Mouse (Mus musculus): ENCODE results near the gene Mb.

The Mb gene

DNA sequence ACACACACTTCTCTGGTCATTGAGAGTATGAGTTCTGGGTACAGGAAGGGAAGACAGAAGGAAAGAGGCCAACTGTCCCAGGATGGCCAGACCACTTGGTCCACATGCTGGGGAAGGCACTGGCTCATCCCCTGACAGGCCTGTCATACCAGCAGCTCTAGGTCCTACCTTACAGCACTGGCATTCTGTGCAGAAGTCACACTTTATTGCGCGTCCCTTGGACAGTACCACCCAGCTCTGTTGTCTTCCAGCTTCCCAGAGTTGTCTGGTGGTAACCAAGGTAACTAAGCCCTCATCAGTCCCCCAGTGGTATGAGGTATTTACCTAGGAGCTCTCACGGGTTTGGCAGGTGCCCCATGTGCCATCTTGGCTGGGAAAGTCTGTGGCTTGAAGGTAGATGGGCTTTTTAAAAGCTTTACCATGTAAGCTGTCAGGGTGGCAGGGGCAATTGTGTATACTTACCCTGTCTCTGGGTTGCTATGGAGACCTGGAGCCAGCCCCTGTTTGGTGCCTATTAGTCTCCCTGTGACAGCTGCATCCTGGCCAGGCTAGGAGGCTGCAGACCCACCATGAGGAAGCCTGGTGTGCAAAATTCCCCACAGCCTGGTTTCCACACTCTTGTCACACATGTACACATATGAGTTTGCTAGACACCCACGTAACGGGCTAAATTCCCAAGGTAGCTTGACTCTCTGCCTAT lies 24.4 kb downstream of the Mb start:
- DNase-seq (ENCODE audit: low spot score): no peak

DNA sequence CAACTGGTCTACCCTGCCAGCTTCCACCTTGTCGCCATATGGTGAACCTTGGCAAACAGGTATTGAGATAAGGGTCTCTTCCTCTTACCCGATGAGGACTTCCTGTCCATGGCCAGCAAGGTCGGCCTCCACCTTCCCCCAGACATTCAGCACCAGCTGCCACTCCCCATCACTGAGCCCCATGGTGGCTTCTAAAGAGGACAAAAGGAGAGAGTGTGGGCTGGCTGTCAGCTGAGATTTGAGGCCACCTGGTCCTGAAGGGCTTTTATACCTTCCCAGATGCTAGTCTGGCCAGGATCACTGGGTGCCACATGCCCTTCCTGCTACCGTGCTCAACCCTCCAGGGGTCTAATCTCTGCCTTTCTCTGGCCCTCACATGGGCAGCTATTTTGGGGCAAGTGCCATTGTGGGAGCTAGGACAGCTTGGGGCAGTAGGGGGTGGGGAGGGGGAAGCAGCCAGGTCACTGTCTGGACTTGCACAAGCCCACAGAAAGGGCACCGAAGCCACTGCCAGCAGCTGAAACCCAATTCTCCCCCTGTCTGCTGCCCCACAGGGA lies 28.0 kb downstream of the Mb start:
- no peak for DNase-seq (ENCODE audit: low spot score)

DNA sequence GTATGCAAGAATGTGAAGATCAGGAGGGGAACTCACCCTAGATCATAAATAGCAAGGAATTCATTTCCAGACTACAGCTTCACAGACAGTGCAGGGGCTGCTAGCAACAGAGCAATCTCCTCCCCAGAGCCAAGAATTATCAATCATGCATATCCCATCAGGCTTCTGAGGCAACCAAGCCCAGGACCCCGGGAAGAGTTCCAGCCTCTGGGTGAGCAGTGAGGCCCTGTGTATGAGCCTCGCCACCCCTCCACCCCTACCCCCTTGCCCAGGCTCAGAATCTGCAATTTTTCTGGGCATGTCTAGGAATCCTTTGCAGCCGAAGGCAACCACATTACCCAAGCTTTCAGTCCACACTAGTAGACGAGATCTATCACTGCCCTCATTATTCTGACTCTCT lies 28.6 kb downstream of the Mb start:
- DNase-seq (ENCODE audit: low spot score): no peak

DNA sequence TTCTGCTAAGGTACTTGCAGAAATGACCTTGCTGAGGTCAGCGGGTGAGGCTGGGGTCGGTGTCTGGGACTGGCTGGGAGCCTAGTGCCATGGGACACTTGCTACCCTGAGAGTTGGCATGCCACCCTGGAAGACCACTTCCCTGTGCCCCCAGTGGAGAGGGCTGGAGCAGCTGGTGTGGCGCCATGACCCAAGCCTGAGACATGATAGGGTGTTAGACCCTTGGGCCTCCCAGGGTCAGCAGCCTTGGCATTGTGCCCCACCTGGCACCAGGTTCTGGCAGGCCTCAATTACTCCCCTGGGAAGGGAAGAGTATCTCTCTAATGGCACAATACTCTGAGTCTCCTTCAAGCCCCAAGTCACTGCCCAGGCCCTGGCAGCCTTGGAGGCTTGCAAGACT lies 29.4 kb downstream of the Mb start:
- DNase-seq (ENCODE audit: low spot score): no peak

DNA sequence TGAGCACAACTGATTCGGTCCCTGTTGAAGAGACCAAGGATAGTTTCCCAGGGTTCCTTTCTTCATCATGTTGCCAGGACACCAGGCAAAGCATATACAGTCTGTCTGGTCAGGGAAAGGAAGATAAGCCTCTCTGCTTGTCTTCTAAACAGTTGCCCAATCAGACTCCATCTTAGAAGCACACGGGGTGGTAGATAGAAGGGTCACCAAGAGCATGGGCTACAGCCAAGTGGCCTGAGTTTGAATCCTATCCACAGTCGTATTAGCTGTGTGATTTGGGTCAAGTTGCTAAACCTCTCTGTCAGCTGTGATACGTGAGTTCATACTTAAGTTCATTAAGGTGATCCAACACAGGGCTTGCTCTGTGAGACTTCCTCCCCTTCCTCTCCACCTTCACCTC lies 30.3 kb downstream of the Mb start:
- DNase-seq (ENCODE audit: low spot score): no peak

DNA sequence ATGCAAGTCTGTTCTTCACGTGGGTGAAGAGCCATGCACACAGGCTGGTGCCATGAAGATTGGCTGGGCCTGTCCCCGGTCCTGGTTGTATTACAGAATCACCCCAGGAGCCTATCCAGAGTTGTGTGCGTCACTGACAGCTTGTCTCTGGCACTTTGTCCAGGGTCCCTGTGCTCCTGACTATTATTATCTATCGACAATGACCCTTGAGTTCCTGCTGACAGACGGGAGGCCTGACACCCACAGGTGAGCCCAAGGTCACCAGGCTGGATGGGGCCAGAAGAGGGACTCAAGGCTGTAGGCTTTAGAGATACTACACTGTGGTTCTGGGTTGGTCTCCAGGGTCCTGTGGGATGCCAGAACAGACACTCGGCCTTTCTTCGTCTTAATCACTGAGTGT lies 30.9 kb downstream of the Mb start:
- no peak for DNase-seq (ENCODE audit: low spot score)

DNA sequence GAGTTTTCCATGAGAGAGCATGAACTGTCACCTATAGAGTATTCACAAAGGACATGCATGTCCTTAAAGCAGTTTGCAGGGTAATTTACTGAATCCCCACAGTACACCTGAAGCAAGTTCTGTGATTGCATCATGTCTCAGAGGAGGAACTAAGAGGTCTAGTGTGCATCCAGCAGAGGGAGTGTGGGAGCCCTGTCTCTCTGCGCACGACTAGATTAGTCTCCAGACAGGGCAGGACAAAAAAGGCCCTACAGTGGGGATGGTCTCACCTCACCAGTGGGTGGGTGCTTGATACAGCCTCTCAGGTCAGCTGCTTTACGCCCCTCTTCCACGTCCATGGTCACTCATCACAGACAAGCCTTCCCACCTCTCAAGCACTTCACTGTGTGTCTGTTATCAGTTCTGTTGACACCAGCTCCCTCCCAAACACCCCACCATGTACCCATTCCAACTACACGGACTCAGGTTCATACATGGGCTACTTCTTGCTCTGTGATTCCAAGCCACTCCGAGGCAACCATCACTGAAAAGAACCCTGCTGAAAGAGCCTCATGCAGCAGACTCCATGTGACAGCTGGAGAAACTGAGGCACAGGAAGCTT lies 31.6 kb downstream of the Mb start:
- no peak for DNase-seq (ENCODE audit: low spot score)

DNA sequence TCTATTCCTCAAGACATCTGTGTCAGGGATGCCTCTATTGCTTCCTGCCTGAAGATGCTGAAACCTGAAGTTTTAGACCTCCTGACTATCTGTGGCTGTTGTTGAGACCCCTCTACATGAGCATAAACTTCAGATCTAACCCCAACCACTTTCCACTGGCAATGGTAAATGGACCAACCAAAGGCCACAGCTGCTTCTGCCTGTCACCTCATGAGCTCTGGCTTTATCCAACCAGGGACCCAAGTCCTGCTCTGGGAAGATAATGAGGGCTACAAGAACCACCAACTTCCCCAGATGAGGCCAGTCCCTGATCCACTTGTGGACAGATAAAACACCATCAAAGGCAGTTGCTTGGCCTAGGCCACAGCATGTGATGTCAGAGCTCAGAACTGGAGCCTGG lies 32.6 kb downstream of the Mb start:
- DNase-seq (ENCODE audit: low spot score): no peak

DNA sequence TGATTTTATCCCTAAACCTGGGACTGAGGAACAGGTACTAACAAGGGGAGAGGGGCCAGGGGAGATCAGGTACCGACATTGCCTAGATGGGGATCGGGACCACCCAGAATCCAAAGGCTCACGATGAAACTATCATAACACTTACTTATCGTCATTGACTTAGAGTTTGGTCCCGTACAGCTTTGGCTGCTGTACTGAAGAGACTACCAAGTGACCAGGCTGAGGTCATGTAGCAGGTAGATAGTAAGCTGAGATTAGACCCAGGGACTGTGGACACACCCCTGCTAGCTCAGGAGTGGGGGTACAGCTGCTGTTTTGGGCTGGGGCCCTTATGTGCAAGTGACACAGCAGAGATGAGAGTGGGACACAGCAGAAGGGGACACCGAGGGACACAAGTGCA lies 34.0 kb downstream of the Mb start:
- DNase-seq (ENCODE audit: low spot score): no peak

DNA sequence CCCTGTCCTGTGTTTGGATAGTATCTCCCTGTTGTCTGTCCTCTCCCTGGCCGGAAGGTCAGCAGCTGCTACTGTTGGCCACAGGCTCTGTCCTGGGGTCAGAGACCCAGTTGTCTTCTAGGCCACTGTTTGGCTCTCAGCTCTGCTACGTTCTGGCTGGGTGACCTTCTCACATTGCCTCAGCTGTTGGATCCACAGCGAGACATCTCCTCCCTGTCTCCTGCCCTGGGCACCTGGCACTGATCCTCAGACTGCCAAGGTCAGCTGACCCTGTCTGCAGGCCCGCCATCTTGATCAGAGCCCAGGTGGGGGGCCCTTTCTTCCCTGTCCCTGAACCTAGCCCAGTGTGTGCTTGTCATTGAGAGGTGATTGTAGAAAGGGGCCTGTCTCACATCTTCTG lies 35.5 kb downstream of the Mb start:
- no peak for DNase-seq (ENCODE audit: low spot score)

DNA sequence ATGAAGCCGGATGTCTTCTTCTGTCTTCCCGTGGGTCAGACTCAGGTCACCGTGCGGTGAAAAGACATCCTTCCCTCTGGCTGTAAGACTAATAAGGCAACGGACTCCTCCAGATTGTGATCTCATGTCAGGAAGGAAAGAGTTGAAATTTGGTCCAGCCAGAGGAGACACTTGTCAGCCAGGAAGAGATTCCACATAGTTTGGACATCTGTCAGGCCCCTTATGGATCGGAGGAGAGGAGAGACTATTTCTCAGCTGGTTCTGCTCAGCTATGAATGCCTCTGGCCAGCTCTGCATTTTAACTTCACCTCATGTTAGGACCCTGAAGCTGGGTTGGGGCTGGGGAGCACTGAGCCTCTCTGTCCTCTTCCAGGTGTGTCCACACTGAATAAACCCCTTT lies 36.0 kb downstream of the Mb start:
- no peak for DNase-seq (ENCODE audit: low spot score)

DNA sequence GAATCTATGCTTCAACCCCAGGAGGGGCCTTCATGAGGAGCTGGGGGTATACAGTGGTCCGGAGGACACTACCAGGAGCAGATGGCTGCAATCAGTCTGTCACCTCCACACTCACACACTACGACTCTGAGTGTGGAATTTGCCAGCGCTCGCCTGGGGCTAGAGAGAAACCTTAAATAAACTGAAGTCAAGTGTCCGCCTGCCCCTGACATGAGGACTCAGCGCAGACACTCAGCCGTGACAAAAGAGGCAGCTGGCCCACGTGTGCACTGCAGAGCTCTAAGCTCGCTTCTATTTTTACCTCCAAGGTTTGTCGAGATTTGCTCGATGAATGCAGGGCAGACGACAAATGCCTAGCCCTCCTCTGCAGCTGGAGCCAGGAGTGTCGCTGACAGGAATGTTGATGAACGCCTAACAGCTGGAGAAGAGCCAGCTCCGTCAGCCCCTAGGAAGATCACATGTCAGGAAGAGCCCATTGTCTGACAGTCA lies 36.7 kb downstream of the Mb start:
- no peak for DNase-seq (ENCODE audit: low spot score)

DNA sequence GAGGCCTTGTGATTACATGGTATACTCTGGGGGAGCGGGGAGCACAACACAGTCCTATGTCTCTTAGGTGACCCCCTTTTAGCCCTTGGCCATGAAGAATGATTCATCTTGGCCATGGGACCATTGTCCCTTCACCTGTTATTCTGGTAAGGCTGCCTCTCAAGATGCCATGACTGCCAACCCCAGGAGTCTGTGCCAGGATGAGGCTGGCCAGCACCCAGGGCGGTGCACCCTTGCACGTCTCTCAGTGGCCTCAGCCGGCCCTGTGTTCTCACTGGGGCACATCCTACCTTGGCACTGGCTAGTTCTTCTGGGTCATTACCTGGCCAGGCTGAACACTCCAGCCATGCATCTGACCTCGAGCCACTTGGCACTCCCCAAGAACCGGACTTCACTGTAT lies 41.6 kb downstream of the Mb start:
- DNase-seq (ENCODE audit: low spot score): no peak

DNA sequence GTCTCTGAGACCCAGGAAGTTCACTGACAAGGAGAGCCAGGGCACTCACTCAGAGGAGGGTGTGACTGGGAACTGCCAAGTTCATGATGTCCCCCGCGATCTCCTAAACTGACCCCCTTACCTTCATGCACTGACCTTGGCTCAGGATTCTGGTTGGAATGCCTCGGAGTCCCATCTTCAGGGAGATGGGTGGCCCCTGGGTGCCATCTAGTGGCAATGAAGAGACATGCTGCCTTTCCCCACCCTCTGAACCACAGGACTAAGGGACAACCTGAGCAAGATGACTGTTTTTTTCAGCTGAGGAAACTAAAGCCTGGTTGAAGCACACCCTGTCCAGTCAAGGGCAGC lies 46.6 kb downstream of the Mb start:
- DNase-seq (ENCODE audit: low spot score): no peak

DNA sequence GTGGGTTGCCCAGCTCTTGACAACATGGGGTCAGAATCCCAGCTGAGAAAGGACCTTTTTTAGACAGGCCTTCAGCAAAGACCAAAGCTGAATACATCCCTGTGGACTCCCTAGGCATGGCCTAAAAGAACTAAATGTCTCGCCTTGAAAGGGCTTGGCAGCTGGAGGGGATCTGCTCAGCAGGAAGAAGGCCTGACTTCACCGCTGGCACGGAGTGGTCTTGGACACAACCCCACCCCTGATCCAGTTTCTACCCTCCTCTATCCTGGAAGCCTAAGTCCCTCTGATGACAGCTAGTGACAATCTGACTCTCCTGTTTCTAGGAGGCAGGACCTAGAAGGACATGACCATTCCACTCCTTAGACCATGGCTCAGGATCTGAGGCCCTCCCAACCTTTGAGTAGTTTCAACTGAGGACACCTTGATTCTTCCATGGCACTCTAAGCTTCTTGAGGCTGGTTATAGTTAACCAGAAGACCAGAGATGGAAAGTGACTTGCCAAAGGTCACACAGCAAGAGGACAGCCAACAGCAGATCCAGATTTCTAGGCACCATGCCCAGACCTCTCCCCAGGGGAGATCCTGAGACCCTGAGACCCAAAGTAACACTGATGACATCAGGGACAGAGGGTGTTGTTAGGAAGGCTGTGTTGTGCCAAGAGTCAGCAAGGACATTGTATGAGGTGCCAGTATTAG lies 47.1 kb downstream of the Mb start:
- no peak for DNase-seq (ENCODE audit: low spot score)

DNA sequence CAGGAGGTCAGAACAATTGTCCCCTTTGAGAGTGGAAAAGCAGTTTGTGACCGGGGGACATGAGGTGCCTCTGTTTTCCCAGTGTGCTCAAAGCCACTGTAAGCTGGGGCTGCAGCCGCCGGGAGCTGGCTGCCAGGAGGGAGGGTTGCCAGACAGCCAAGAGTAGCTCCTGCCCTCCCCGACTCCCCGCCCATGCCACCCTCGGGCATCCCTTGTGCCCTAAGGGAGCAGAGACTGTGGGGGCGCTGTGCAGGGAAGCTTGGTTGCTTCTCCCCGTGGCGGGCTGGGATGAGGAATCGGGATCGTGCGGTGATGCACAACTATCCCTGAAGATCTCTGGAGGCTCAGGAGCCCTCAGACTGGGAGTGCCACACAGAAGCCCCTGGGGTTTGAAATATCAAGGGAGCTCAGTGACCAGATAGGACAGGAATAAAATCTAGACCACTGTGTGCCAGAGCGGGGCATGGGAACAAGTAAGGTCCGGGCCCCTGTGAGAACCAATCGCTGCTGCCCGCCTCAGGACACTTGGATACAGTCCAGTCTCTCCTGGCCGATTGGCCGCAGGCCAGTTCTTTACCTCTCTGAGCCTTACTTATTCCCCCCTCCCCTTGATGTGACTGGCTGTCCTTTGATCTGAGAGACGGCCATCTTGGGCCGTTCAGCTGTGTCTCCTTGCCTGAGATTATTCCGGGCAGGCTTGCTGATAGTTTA lies 51.4 kb downstream of the Mb start:
- DNase-seq (ENCODE audit: low spot score): no peak

DNA sequence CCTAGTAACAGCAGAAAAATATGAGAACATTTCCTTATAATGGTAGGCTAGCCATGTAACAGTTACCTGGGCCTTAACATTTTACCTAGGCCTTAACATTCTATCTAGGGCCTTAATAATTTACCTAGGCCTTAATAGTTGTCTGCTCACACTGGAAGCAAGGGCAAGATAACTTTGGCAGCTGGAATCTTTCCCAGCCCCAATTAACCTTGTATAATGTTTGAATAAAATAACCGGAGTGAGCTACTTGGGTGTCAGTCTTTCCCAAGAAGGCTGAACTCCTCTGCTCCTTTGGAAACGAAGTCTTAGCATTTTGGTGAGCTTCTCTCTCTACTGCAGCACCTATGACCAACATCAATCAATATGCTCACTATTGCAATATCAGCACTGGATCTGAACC lies 52.4 kb downstream of the Mb start:
- DNase-seq (ENCODE audit: low spot score): no peak

DNA sequence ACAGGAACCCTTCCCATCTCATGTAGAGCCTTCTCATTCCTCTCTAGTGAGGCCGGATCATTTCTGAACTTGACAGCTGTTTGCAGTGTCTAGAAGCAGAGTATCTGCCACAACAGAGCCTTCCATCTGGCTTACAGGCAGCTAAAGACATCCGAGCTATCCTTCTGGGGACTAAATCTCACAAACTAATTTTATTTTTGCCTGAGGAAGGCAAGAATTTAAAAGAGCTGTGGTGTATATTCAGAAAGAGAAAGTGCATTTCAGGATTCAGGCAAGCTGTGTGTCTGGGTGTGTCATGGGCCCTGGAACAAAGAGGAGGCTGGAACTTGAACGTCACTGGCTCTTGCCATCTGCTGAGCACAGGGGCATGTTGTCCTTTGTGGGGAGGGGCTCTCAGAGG lies 56.1 kb downstream of the Mb start:
- no peak for DNase-seq (ENCODE audit: low spot score)

DNA sequence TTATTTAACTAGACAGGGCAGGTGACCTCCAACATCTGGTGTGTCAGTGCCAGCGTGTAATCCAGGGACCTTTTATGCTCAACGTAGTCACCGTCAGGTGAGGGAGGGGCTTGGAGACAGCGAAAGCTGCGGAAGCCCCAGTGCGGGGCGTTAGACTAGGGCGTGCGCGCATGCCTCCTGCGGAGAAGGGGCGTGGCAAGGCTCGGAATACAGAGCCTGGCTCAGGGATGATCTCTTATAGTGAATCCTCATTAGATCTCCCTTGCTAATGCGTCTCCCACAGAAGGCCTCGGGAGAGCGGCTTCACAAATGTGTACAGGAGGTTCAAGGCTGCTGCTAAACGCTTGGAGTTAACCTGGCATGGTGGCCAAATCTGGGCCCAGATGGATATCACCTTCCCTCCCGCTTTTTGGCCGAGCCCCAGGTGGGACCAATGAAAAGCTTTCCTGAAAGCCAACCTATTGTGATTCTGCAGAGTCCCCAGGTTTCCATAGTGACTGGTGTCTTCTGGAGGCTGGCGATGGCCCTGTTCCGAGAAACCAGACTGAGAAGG lies 62.9 kb downstream of the Mb start:
- no peak for DNase-seq (ENCODE audit: low spot score)

DNA sequence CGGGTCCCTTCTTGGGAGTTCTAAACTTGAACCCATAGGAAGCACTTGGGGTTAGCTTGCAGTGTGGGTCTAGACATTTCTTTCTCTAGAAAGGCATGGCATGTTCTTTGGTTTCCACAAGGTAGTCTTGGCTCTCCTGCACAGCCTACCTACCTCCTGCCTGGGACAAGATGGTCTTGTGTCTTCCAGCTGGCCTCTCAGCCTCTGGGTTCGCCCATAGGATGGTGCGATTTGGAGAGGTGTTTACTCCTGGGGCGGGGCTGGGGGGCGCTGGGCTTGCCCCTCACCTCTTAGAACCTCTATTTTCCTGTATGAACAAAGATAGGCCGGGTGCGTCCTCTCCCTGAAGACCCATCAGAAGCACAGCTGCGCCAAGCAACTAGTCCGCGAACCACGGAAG lies 63.3 kb downstream of the Mb start:
- DNase-seq (ENCODE audit: low spot score): no peak

DNA sequence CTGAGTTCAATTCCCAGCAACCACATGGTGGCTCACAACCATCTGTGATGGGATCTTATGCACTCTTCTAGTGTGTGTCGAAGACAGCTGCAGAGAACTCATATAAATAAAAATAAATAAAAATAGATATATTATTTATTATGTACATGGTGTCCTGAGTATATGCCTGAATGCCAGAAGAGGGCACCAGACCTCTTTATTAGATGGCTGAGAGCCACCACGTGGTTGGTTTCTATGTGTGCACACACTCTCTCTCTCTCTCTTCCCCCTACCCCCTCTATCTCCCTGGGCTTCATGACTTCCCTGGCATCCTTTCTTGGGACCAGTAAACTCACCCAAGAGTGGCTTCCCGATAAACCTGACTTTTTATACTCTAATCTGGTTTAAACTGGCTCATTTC lies 67.7 kb downstream of the Mb start:
- no peak for DNase-seq (ENCODE audit: low spot score)

DNA sequence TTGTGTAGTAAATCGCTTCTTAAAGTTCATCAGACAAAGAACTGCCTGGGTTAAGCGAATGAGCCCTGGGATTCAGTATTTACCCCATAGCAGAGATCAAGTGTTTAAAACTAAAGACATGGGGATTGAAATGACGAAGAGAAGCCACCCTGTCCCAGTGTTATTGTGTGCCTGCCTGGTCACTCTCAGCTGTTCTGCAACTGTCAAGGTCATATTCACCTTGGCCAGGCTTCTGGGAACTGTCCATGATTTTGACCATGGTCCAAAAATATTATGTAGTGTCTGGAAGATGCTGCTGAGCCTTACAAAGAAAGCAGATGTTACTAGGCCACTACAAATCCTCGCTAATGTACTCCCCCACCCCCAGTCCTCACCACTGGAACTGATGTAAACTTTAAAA lies 70.7 kb downstream of the Mb start:
- no peak for DNase-seq (ENCODE audit: low spot score)

DNA sequence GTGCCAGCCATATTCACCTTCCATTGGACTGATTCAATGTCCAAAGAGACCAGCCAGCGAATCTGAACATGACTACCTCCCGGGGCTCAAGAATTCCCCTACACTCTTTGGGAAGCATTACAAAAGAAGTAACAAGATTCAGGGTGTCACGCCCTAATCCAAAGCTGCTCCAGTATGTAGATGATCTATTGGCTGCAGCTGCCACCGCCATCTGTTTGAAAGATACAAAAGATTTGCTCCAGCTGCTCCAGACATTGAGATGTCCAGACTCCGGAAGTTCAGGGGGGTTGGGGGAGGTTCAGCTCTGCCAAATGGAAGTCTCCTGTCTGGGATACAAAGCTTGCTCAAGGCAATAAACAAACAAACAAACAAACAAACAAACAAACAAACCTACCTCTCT lies 73.9 kb downstream of the Mb start:
- DNase-seq (ENCODE audit: low spot score): no peak
